Mouse (Mus musculus) heart, postnatal 0 days (tissue): ENCODE measurements around the gene Zfp446. TPM values are rescaled to one million over a fixed set of nuclear protein-coding genes. Genes with fewer than 3 reads are reported as not detected.
A peak's percentile ranks its signal among the peaks of the same experiment; 100 is the strongest.

Source experiments
- ATAC-seq: fragments of 200-750 bp; cut with Nextera tagmentation; 2 replicates; pipeline ENCODE4 v1.8.0; 2017; ENCODE audit warnings: low read depth, moderate number of reproducible peaks, moderate library complexity; ENCODE audit not compliant: insufficient read depth
- DNase-seq: peaks from one replicate; pipeline ENCODE4 v3.0.0-alpha.2; 2016; ENCODE audit warnings: low spot score
- H3K27ac ChIP-seq: fragments of 300-500 bp; sonication (generic); 2 replicates; pipeline ENCODE4 v1.5.1; 2014; ENCODE audit warnings: low read depth, mild to moderate bottlenecking
- H3K27me3 ChIP-seq: fragments of 300-500 bp; sonication (generic); 2 replicates; pipeline ENCODE4 v1.6.1; 2014; ENCODE audit warnings: low read length, mixed read lengths; ENCODE audit not compliant: control insufficient read depth, insufficient read depth
- H3K36me3 ChIP-seq: fragments of 300-500 bp; sonication (generic); replicated peaks from 2 replicates; pipeline ENCODE4 v1.6.1; 2014; ENCODE audit warnings: low read length, mixed read lengths; ENCODE audit not compliant: control insufficient read depth, insufficient read depth
- H3K4me1 ChIP-seq: fragments of 300-500 bp; sonication (generic); 2 replicates; pipeline ENCODE4 v1.6.1; 2014; ENCODE audit warnings: antibody characterized with exemption; ENCODE audit not compliant: control insufficient read depth, insufficient read depth
- H3K4me2 ChIP-seq: fragments of 300-500 bp; sonication (generic); 2 replicates; pipeline ENCODE4 v1.6.1; 2014; ENCODE audit warnings: low read depth, mild to moderate bottlenecking, low read length, moderate library complexity
- H3K4me3 ChIP-seq: fragments of 300-500 bp; sonication (generic); 2 replicates; pipeline ENCODE4 v1.5.1; 2014; ENCODE audit warnings: low read depth, low read length
- H3K9ac ChIP-seq: fragments of 300-500 bp; sonication (generic); replicated peaks from 2 replicates; pipeline ENCODE4 v1.6.1; 2014; ENCODE audit warnings: low read depth, low read length, mixed read lengths
- H3K9me3 ChIP-seq: fragments of 300-500 bp; sonication (generic); replicated peaks from 2 replicates; pipeline ENCODE4 v1.6.1; 2016; ENCODE audit warnings: low read length; ENCODE audit not compliant: control insufficient read depth
- CTCF ChIP-seq: IDR thresholded peaks from 2 replicates; pipeline ENCODE4 v1.5.1; 2016; ENCODE audit warnings: antibody characterized with exemption, control low read depth, low read depth
- EP300 ChIP-seq: IDR thresholded peaks from 2 replicates; pipeline ENCODE4 v1.6.1; 2016; ENCODE audit warnings: antibody characterized with exemption, low read depth
- WGBS: fragments of 180-500 bp; shearing (Covaris S2); extraction: QIAGEN DNeasy Blood & Tissue Kit; methylation state at CpG from one replicate; pipeline ENCODE4 v1.1.7; 2014; 5-methylcytosine and 5-hydroxymethylcytosine counted together
- polyA plus RNA-seq: library from polyadenylated mRNA; unstranded; fragments of >200 nt; fragmentation: Nextera tagmentation; extraction: Ambion mirVana; gene quantifications from 2 replicates; pipeline ENCODE4 v1.2.1, GENCODE M21; 2015
- total RNA-seq: library from RNA; depleted of rRNA; stranded (reverse); fragments of >200 nt; gene quantifications from 2 replicates; pipeline ENCODE4 v1.2.3, GENCODE M21; 2014; ENCODE audit warnings: low replicate concordance

Gene Zfp446
- total and polyA plus RNA-seq, 2 experiments from 2014 or later = 2.5 to 3.3 TPM

- peak overlapping the region; percentile 58; the same call in 1 of the 2 replicates for H3K9ac ChIP-seq
- DNase-seq = no peak
- peak overlapping the region; percentile 94 for H3K27ac ChIP-seq
These were observed 1.5 kb downstream of the Zfp446 start for GRCm38 (mm10) chr7:12978931-12979722.

GRCm38 (mm10) chr7:12979776-12980175 lies 2.1 kb downstream of the Zfp446 start:
- Histone ChIP-seq H3K36me3 (0 out of 2 replicates have a peak, but pooled peaks cover 5% of the 10 kb centered on the region), H3K27me3 (no peaks in the 10 kb centered on the region), H3K9ac (no peak overlapping the region), H3K9me3 (no peaks in the 10 kb centered on the region), H3K4me1 (peaks cover 11% of the 10 kb centered on the region), H3K4me3 (no peak overlapping the region), H3K27ac (no peak overlapping the region), H3K4me2 (no peak overlapping the region)
- TF ChIP-seq CTCF (no peak), EP300 (no peak)
- ATAC-seq = no peak
- DNase-seq = no peak
- WGBS = 65% methylated on average over 6 of the region's 6 CpGs

More at GRCm38 (mm10) chr7:12978931-12979722, 1.5 kb downstream of the Zfp446 start:
- TF ChIP-seq CTCF = no peak
- Histone ChIP-seq H3K9me3 (no peaks in the 10 kb centered on the region), H3K4me3 (peak overlapping the region; percentile 59; the same call in 1 of the 2 replicates), H3K4me2 (peak overlapping the region; percentile 78), H3K36me3 (0 out of 2 replicates have a peak, but pooled peaks cover 5% of the 10 kb centered on the region), H3K4me1 (peaks cover 11% of the 10 kb centered on the region), H3K27me3 (no peaks in the 10 kb centered on the region)
- ATAC-seq = no peak
- WGBS = 66% methylated on average over 18 of the region's 18 CpGs

GRCm38 (mm10) chr7:12980291-12980690 lies 2.6 kb downstream of the Zfp446 start:
- TF ChIP-seq CTCF = no peak
- TF ChIP-seq EP300 = no peak
- H3K9me3 ChIP-seq = no peaks in the 10 kb centered on the region
- H3K4me1 ChIP-seq = peaks cover 11% of the 10 kb centered on the region
- no peak overlapping the region for H3K27ac ChIP-seq
- no peaks in the 10 kb centered on the region for H3K27me3 ChIP-seq
- no peak overlapping the region for H3K4me3 ChIP-seq
- H3K9ac ChIP-seq = no peak overlapping the region
- WGBS = 82% methylated on average over 7 of the region's 7 CpGs
- H3K4me2 ChIP-seq = no peak overlapping the region
- no peak for DNase-seq
- H3K36me3 ChIP-seq = 0 out of 2 replicates have a peak, but pooled peaks cover 5% of the 10 kb centered on the region
- ATAC-seq = no peak

- Histone ChIP-seq H3K27me3 (no peaks in the 10 kb centered on the region), H3K4me2 (no peak overlapping the region), H3K4me1 (no peaks in the 10 kb centered on the region), H3K27ac (no peak overlapping the region), H3K4me3 (no peak overlapping the region), H3K9ac (no peak overlapping the region), H3K36me3 (0 out of 2 replicates have a peak, but pooled peaks cover 5% of the 10 kb centered on the region), H3K9me3 (no peaks in the 10 kb centered on the region)
- ATAC-seq (no peak), DNase-seq (no peak)
- TF ChIP-seq EP300 (no peak), CTCF (no peak)
- 78% methylated on average over 1 of the region's 1 CpGs for WGBS
These were observed 8.1 kb downstream of the Zfp446 start for GRCm38 (mm10) chr7:12985724-12986123.

GRCm38 (mm10) chr7:12986906-12987305 lies 9.3 kb downstream of the Zfp446 start:
- TF ChIP-seq EP300 = no peak
- no peak for TF ChIP-seq CTCF
- Histone ChIP-seq H3K27me3 (no peaks in the 10 kb centered on the region), H3K4me3 (no peak overlapping the region)

More at GRCm38 (mm10) chr7:12986906-12987305, 9.3 kb downstream of the Zfp446 start:
- ATAC-seq (no peak), DNase-seq (no peak)
- no peaks in the 10 kb centered on the region for H3K9me3 ChIP-seq
- H3K4me2 ChIP-seq = no peak overlapping the region
- 74% methylated on average over 8 of the region's 8 CpGs for WGBS
- H3K36me3 ChIP-seq = 0 out of 2 replicates have a peak, but pooled peaks cover 5% of the 10 kb centered on the region
- H3K27ac ChIP-seq = no peak overlapping the region
- H3K9ac ChIP-seq = no peak overlapping the region
- no peaks in the 10 kb centered on the region for H3K4me1 ChIP-seq
